Mouse (Mus musculus) neural tube, embryonic 11.5 days (tissue): ENCODE results near the gene Wdr93. TPM values are rescaled to one million over a fixed set of nuclear protein-coding genes. Genes with fewer than 3 reads are reported as not detected.

Source experiments
- ATAC-seq: fragments of 200-750 bp; cut with Nextera tagmentation; 2 replicates; pipeline ENCODE4 v1.8.0; 2017; ENCODE audit warnings: moderate number of reproducible peaks, mild to moderate bottlenecking, moderate TSS enrichment, moderate library complexity; ENCODE audit not compliant: insufficient read depth, low FRiP score, low TSS enrichment
- DNase-seq: peaks from one replicate; pipeline ENCODE4 v3.0.0-alpha.2; 2015; ENCODE audit warnings: low spot score
- H3K27ac ChIP-seq: fragments of 300-500 bp; sonication (generic); 2 replicates; pipeline ENCODE4 v1.5.1; 2014; ENCODE audit warnings: low read depth, mild to moderate bottlenecking, low read length
- H3K27me3 ChIP-seq: fragments of 300-500 bp; sonication (generic); 2 replicates; pipeline ENCODE4 v1.6.1; 2014; ENCODE audit warnings: mild to moderate bottlenecking, low read length, mixed read lengths; ENCODE audit not compliant: control insufficient read depth, insufficient read depth
- H3K36me3 ChIP-seq: fragments of 300-500 bp; sonication (generic); 2 replicates; pipeline ENCODE4 v1.6.1; 2014; ENCODE audit warnings: mild to moderate bottlenecking, low read length, moderate library complexity, mixed read lengths; ENCODE audit not compliant: control insufficient read depth, insufficient read depth
- H3K4me1 ChIP-seq: fragments of 300-500 bp; sonication (generic); 2 replicates; pipeline ENCODE4 v1.6.1; 2014; ENCODE audit warnings: low read length, mixed read lengths; ENCODE audit not compliant: control insufficient read depth, insufficient read depth
- H3K4me2 ChIP-seq: fragments of 300-500 bp; sonication (generic); 2 replicates; pipeline ENCODE4 v1.6.1; 2014; ENCODE audit warnings: low read depth, mild to moderate bottlenecking, moderate library complexity
- H3K4me3 ChIP-seq: fragments of 300-500 bp; sonication (generic); 2 replicates; pipeline ENCODE4 v1.5.1; 2014; ENCODE audit warnings: low read depth, low read length
- H3K9ac ChIP-seq: fragments of 300-500 bp; sonication (generic); 2 replicates; pipeline ENCODE4 v1.6.1; 2014; ENCODE audit warnings: mild to moderate bottlenecking, low read length
- H3K9me3 ChIP-seq: fragments of 300-500 bp; sonication (generic); 2 replicates; pipeline ENCODE4 v1.6.1; 2016; ENCODE audit warnings: low read length; ENCODE audit not compliant: control insufficient read depth
- WGBS: fragments of 180-500 bp; shearing (Covaris S2); extraction: QIAGEN DNeasy Blood & Tissue Kit; methylation state at CpG from one replicate; pipeline ENCODE4 v1.1.7; 2014; 5-methylcytosine and 5-hydroxymethylcytosine counted together
- polyA plus RNA-seq: library from polyadenylated mRNA; unstranded; fragments of >200 nt; fragmentation: Nextera tagmentation; extraction: Ambion mirVana; gene quantifications from 2 replicates; pipeline ENCODE4 v1.2.1, GENCODE M21; 2014

Gene Wdr93
- polyA plus RNA-seq, 1 experiment from 2014 or later, result 0.45 TPM

DNA sequence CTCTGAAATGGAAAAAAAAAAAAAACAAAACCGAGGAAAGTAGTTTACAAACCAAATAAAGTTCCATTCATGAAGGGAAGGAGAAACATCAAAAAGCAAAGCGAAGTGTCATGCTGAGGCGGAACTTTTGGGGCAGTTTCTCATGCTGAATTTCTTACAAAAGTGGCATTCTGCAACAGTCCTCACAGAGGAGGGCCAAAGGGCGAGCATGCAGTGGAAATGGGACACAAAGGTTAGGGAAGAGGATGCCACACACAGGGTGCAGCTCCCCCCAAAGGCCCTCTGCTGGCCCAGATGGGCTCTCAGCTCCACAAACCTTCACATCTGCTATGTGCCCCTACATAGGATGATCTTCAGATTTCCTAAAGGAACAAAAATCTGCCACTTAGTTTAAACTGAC is 2.7 kb upstream of the Wdr93 start:
- Histone ChIP-seq H3K9ac (no peak overlapping the region), H3K36me3 (no peaks in the 10 kb centered on the region; the same call in 1 of the 2 replicates), H3K27me3 (no peaks in the 10 kb centered on the region), H3K27ac (no peak overlapping the region), H3K4me2 (no peak overlapping the region), H3K9me3 (no peaks in the 10 kb centered on the region), H3K4me3 (no peak overlapping the region), H3K4me1 (no peaks in the 10 kb centered on the region)
- DNase-seq (no peak), ATAC-seq (no peak)
- 77% methylated on average over 4 of the region's 4 CpGs for WGBS

DNA sequence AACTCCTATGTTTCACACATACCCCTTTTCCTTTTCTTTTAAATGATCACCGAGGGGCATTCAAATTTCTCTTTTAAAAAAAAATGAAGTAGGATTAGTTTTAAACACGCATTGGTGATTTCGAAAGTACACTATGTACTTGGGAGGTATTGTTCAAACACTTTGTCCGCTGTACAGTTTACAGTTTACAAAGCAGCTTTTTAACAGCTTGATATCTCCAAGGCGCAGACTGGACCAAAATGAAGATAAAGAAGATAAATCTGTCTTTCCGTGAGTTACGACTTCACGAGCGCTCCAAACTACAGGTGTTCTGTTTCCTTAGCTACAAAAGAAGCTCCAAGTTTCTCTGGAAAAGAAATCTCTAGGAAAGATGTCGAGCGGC is 695 bp upstream of the Wdr93 start:
- 27% methylated on average over 11 of the region's 11 CpGs for WGBS
- H3K27ac ChIP-seq, result no peak overlapping the region
- ATAC-seq (no peak), DNase-seq (no peak)
- H3K9me3 ChIP-seq, result no peaks in the 10 kb centered on the region
- peak overlapping the region; percentile 48; the same call in 1 of the 2 replicates for H3K9ac ChIP-seq
- H3K4me2 ChIP-seq, result peak overlapping the region; percentile 93
- no peaks in the 10 kb centered on the region for H3K36me3 ChIP-seq
- H3K4me1 ChIP-seq, result no peaks in the 10 kb centered on the region
- peak overlapping the region; percentile 72 for H3K4me3 ChIP-seq
- H3K27me3 ChIP-seq, result no peaks in the 10 kb centered on the region

DNA sequence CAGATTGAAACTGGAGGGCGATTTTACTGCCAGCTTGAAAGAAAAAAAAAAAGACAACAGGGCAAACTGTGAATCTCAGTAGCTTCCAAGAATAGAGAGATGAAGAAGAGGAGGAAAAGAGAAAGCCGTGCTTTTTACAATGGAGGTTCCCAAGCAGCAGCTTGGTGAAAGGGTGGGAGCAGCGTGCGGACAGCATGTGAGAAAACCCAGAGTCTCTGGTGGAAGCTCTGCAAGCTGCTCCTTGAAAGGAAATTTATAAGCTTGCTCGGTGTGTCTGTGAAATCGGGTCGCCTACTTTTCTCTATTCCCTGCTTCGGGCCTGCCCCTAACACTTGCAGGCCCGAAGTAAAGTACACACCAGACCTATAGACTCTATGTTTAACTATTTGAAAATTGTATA is 1.1 kb downstream of the Wdr93 start:
- no peak overlapping the region for H3K27ac ChIP-seq
- no peak overlapping the region for H3K9ac ChIP-seq
- no peaks in the 10 kb centered on the region for H3K27me3 ChIP-seq
- H3K9me3 ChIP-seq, result no peaks in the 10 kb centered on the region
- no peaks in the 10 kb centered on the region for H3K36me3 ChIP-seq
- 89% methylated on average over 9 of the region's 9 CpGs for WGBS
- ATAC-seq (no peak), DNase-seq (no peak)
- no peak overlapping the region for H3K4me3 ChIP-seq
- no peaks in the 10 kb centered on the region for H3K4me1 ChIP-seq
- H3K4me2 ChIP-seq, result no peak overlapping the region

DNA sequence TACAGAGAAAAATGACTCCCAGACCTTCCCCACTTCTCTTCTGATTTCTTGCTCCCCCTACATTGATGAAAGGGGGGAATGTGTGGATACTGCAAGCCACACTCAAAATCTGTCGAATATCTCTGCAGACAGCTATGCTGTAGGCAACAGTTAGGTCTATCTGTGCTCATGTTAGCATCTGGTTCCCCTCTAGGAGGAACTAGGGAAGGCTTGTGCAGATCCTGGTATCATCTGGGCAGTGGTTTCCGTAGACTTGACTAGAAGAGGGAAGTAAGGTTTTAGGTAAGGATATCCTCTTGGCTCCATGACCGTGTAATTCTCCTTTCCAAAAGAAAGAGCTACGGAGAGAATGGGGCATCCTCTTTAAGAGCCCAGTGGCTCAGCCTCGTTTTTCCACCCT is 1.6 kb downstream of the Wdr93 start:
- Histone ChIP-seq H3K27ac (no peak overlapping the region), H3K27me3 (no peaks in the 10 kb centered on the region), H3K9me3 (no peaks in the 10 kb centered on the region), H3K9ac (no peak overlapping the region), H3K4me2 (no peak overlapping the region), H3K36me3 (no peaks in the 10 kb centered on the region), H3K4me3 (no peak overlapping the region), H3K4me1 (no peaks in the 10 kb centered on the region)
- 82% methylated on average over 5 of the region's 5 CpGs for WGBS
- DNase-seq (no peak), ATAC-seq (no peak)

DNA sequence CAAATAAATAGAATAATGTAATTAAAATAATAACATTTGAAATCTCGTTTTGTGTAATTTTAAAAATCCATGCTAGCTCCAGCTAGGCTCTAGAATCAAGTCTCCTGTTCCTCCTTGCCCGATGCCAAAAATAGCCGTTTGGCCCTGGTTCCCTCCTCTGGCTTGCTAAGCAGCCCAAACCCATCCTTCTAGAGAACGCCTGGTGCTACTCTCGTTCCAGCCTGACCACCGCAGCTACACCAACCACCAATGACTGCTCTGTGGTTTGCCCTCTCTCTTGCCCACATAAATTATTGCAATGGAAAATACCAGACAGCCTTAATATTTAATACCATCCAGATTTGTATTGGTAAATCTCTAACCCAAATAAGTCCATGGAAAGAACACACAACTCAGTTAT is 4.7 kb downstream of the Wdr93 start:
- no peak overlapping the region for H3K4me3 ChIP-seq
- H3K27me3 ChIP-seq, result no peaks in the 10 kb centered on the region
- H3K9ac ChIP-seq, result no peak overlapping the region
- H3K27ac ChIP-seq, result no peak overlapping the region
- WGBS, result 86% methylated on average over 6 of the region's 6 CpGs
- no peak overlapping the region for H3K4me2 ChIP-seq
- H3K9me3 ChIP-seq, result no peaks in the 10 kb centered on the region
- H3K4me1 ChIP-seq, result no peaks in the 10 kb centered on the region
- DNase-seq, result no peak
- ATAC-seq, result no peak
- H3K36me3 ChIP-seq, result no peaks in the 10 kb centered on the region

DNA sequence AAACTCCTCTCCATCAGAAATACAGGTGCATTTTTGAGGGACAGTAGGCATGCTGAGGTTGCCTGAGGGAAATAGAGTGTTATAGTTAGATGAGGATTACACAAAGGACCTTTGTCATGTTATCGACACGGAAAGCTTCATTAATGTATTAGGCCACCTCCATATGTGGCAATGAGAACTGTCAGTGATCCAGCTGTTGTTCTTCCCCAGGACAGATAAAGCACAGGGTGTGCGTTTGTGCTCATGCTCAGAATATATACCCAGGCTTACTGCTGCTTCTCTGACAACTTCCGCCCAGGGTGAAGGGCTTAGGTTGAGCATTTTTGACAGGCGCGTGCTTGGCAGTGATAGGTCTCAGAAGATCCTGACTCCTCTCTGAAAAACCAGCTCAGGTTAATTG is 6.5 kb downstream of the Wdr93 start:
- Histone ChIP-seq H3K4me1 (no peaks in the 10 kb centered on the region), H3K4me2 (no peak overlapping the region), H3K9me3 (no peaks in the 10 kb centered on the region), H3K27ac (no peak overlapping the region), H3K36me3 (no peaks in the 10 kb centered on the region), H3K4me3 (no peak overlapping the region), H3K27me3 (no peaks in the 10 kb centered on the region), H3K9ac (no peak overlapping the region)
- no peak for DNase-seq
- no peak for ATAC-seq
- WGBS, result 88% methylated on average over 6 of the region's 6 CpGs

DNA sequence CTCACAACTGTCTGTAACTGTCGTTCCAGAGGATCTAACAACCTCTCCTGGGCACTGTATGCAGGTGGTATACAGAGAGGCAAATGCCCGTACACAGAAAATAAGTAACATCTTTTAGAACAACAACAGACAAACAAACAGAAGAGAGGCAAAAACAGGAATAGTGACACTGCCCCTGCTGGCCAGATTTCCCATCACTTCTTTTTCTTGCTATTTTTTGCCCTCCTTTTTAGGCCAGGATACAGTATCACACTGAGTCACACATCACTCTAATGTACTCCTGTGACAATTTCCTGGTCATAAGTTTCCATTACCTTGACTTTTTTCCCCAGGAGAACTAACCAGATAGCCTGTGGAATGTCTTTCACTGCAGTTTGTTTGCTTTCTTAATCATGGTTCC is 13.4 kb downstream of the Wdr93 start:
- H3K27me3 ChIP-seq, result no peaks in the 10 kb centered on the region
- DNase-seq, result no peak

DNA sequence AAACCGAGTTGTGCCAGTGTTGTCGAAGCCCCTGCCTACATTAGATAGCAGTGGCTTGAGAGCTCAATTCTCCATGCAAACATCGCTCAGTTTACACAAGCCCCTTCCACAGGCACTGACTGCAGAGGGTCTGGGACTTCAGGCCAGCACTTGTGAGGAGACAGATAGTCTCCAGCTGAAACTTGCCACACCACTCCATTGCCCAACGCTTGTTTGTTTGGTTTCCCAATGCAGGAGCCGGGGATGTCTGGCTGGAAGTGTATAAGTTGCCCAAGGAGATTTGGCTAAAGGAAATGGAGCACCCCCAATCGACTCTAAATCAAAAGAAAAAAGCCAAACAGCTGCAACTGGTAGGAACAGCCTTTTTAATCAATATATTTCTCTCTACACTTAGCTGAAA is 15.2 kb downstream of the Wdr93 start:
- DNase-seq, result no peak
- Histone ChIP-seq H3K9ac (no peak overlapping the region), H3K36me3 (no peaks in the 10 kb centered on the region), H3K4me3 (no peak overlapping the region), H3K4me2 (no peak overlapping the region), H3K27ac (no peak overlapping the region), H3K27me3 (no peaks in the 10 kb centered on the region), H3K4me1 (no peaks in the 10 kb centered on the region), H3K9me3 (no peaks in the 10 kb centered on the region)
- no peak for ATAC-seq
- 79% methylated on average over 6 of the region's 6 CpGs for whole genome bisulfite sequencing

More for the DNA sequence above, 13.4 kb downstream of the Wdr93 start:
- no peak for ATAC-seq
- WGBS, result 61% methylated on average over 2 of the region's 2 CpGs
- Histone ChIP-seq H3K27ac (no peak overlapping the region), H3K4me3 (no peak overlapping the region), H3K4me2 (no peak overlapping the region), H3K4me1 (no peaks in the 10 kb centered on the region), H3K9ac (no peak overlapping the region), H3K36me3 (no peaks in the 10 kb centered on the region), H3K9me3 (no peaks in the 10 kb centered on the region)

DNA sequence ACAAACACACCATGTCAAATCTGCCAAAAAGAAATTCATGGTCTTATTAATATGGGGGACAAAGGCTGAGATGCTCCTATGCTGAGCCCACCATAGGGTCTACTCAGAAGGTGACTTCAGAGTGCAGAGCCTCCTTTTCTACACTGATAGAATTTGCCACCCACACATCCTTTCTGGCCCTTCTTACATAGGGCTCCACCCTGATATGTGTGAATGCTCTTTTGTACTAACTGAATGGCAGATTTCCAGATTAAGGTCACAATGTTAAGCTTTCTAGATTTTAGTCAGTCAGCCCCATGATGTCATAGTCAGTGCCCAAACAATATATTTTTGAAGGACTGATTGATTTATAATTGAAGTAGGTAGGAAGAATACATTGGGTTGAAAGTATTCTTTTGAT is 16.8 kb downstream of the Wdr93 start:
- no peak overlapping the region for H3K4me2 ChIP-seq
- no peak for ATAC-seq
- H3K36me3 ChIP-seq, result no peaks in the 10 kb centered on the region
- H3K9me3 ChIP-seq, result no peaks in the 10 kb centered on the region
- H3K27ac ChIP-seq, result no peak overlapping the region
- no peak overlapping the region for H3K4me3 ChIP-seq
- H3K4me1 ChIP-seq, result no peaks in the 10 kb centered on the region
- no peak for DNase-seq
- no peaks in the 10 kb centered on the region for H3K27me3 ChIP-seq
- H3K9ac ChIP-seq, result no peak overlapping the region
